Comparison of ENCODE assay signal across 24 mouse cellular contexts in genomic region chr1:37442848-37443835, GRCm38 (mm10). TPM values are rescaled to one million over a fixed set of nuclear protein-coding genes. Genes with fewer than 3 reads are reported as not detected.
A peak's percentile ranks its signal among the peaks of the same experiment; 100 is the strongest.
DNase-seq lines count a peak whose midpoint lies in the region; ATAC-seq and TF ChIP-seq lines count a peak whose summit lies in the region.
"Had no signal": no experiment of that assay in that cellular context is flagged by ENCODE, and none has a peak within 500 bp of the region (broad histone marks: within the 10 kb centered on the region; RNA-seq: fewer than 3 reads in every experiment).

No protein-coding gene starts in this region.

- TF ChIP-seq EP300 in MEL (IDR thresholded peaks at IDR 0.05; ENCODE audit: low read depth in 1 of 2, low read length in 2 of 2), result no peak

- TF ChIP-seq RAD21 in MEL (IDR thresholded peaks at IDR 0.05; ENCODE audit: low read depth, low read length), result no peak

- H3K27ac ChIP-seq in liver, embryonic 11.5 days (ENCODE audit: low read depth, low read length), result peak overlapping the region; percentile 53; the same call in 1 of the 2 replicates
- 0 out of 2 replicates have a peak overlapping the region, but pooled peaks have one; percentile 18 for H3K27ac ChIP-seq in MEL (ENCODE audit: control insufficient read depth, low read depth, low read length)
- H3K27ac ChIP-seq in liver, embryonic 13.5 days, result peak overlapping the region; percentile 67
- no peak overlapping the region for H3K27ac ChIP-seq in liver, embryonic 15.5 days (replicated peaks)
- H3K27ac ChIP-seq: embryonic facial prominence, embryonic 13.5 days; embryonic facial prominence, embryonic 15.5 days; forebrain, embryonic 10.5 days; forebrain, embryonic 12.5 days had no signal

- H3K4me1 ChIP-seq in liver, embryonic 11.5 days (replicated peaks; ENCODE audit: control insufficient read depth, insufficient read depth, low read length), result no peaks in the 10 kb centered on the region
- H3K4me1 ChIP-seq in MEL (ENCODE audit: control insufficient read depth in 1 of 2, insufficient read depth in 2 of 2, low read length in 2 of 2), result no peaks in the 10 kb centered on the region
- H3K4me1 ChIP-seq in liver, embryonic 13.5 days (replicated peaks), result peaks cover 18% of the 10 kb centered on the region
- peaks cover 14% of the 10 kb centered on the region for H3K4me1 ChIP-seq in liver, embryonic 15.5 days (replicated peaks)
- H3K4me1 ChIP-seq: embryonic facial prominence, embryonic 13.5 days; embryonic facial prominence, embryonic 15.5 days; forebrain, embryonic 10.5 days; forebrain, embryonic 12.5 days had no signal

- H3K79me2 ChIP-seq in MEL (ENCODE audit: control insufficient read depth, insufficient read depth, low read length, poor library complexity), result no peaks in the 10 kb centered on the region

- no peaks in the 10 kb centered on the region for H3K27me3 ChIP-seq in liver, embryonic 11.5 days (replicated peaks; ENCODE audit: control insufficient read depth, insufficient read depth, low read length)
- H3K27me3 ChIP-seq in MEL (ENCODE audit: control insufficient read depth in 1 of 2, insufficient read depth in 2 of 2, low read length in 2 of 2), result no peaks in the 10 kb centered on the region
- no peaks in the 10 kb centered on the region for H3K27me3 ChIP-seq in liver, embryonic 13.5 days
- no peaks in the 10 kb centered on the region for H3K27me3 ChIP-seq in liver, embryonic 15.5 days
- H3K27me3 ChIP-seq: embryonic facial prominence, embryonic 13.5 days; embryonic facial prominence, embryonic 15.5 days; forebrain, embryonic 12.5 days had no signal

- no peak overlapping the region for H3K9ac ChIP-seq in liver, embryonic 11.5 days (ENCODE audit: low read depth, low read length)
- H3K9ac ChIP-seq in MEL (ENCODE audit: control insufficient read depth, low read depth, low read length, poor library complexity, severe bottlenecking), result no peak overlapping the region
- no peak overlapping the region for H3K9ac ChIP-seq in liver, embryonic 13.5 days
- H3K9ac ChIP-seq in liver, embryonic 15.5 days, result no peak overlapping the region
- H3K9ac ChIP-seq: embryonic facial prominence, embryonic 13.5 days; embryonic facial prominence, embryonic 15.5 days; forebrain, embryonic 12.5 days had no signal

- peaks cover 8% of the 10 kb centered on the region; the same call in 1 of the 2 replicates for H3K36me3 ChIP-seq in liver, embryonic 11.5 days (ENCODE audit: control insufficient read depth, insufficient read depth, low read length)
- no peaks in the 10 kb centered on the region; a peak in 2 of 4 replicates for H3K36me3 ChIP-seq in MEL (ENCODE audit: control insufficient read depth in 1 of 2, insufficient read depth in 2 of 2, low read length in 2 of 2)
- peaks cover 40% of the 10 kb centered on the region for H3K36me3 ChIP-seq in liver, embryonic 13.5 days
- H3K36me3 ChIP-seq in liver, embryonic 15.5 days (replicated peaks), result peaks cover 26% of the 10 kb centered on the region

- peak; percentile 68 for ATAC-seq in liver, embryonic 11.5 days (replicated peaks; ENCODE audit: low FRiP score)
- peak; percentile 82 for ATAC-seq in liver, embryonic 13.5 days (ENCODE audit: low read depth)
- ATAC-seq in liver, embryonic 15.5 days (ENCODE audit: insufficient read depth), result no peak
- ATAC-seq: forebrain, embryonic 14.5 days; forebrain, embryonic 16.5 days had no signal

- no peak overlapping the region; the same call in 1 of the 2 replicates for H3K4me2 ChIP-seq in liver, embryonic 11.5 days
- H3K4me2 ChIP-seq in liver, embryonic 13.5 days, result peak overlapping the region; percentile 44
- H3K4me2 ChIP-seq in liver, embryonic 15.5 days, result peak overlapping the region; percentile 18; the same call in 1 of the 2 replicates
- H3K4me2 ChIP-seq: embryonic facial prominence, embryonic 13.5 days; embryonic facial prominence, embryonic 15.5 days; forebrain, embryonic 12.5 days had no signal

- WGBS in liver, embryonic 11.5 days, result 81% methylated on average over 16 of the region's 16 CpGs
- WGBS in liver, embryonic 13.5 days (ENCODE audit: insufficient replicate concordance), result 60% methylated on average over 16 of the region's 16 CpGs
- 67% methylated on average over 16 of the region's 16 CpGs for WGBS in liver, embryonic 15.5 days (ENCODE audit: insufficient replicate concordance)

- no peak for TF ChIP-seq CTCF in MEL (IDR thresholded peaks at IDR 0.05 in 2 of 3, conservative IDR thresholded peaks at IDR 0.05 in 1 of 3; ENCODE audit: control insufficient read depth in 1 of 3, insufficient read depth in 1 of 3, low read depth in 2 of 3, low read length in 3 of 3, poor library complexity in 1 of 3, severe bottlenecking in 1 of 3)

- DNase-seq in liver, embryonic 11.5 days (ENCODE audit: low spot score), result no peak
- no peak for DNase-seq in liver
- no peak for DNase-seq in MEL (ENCODE audit: low read depth, low spot score)
- no peak for DNase-seq in liver, embryonic 13.5 days
- DNase-seq in Muller cell, postnatal 12 days (ENCODE audit: inconsistent ontology term), result no peak
- DNase-seq in adrenal gland, adult 2 months, result no peak
- DNase-seq: adrenal gland, adult 8-10 months; adrenal gland, postnatal 14 days; adrenal gland, postnatal 36 days; cerebellum, adult 11 months; cerebellum, adult 18-20 months; cerebellum, adult 8-10 months; cerebellum, adult 9-11 months; cerebellum, postnatal 14 days; cerebellum, postnatal 36 days; embryo, embryonic 11 days had no signal

- H3K4me3 ChIP-seq in liver, embryonic 11.5 days (ENCODE audit: low read depth, low read length), result no peak overlapping the region
- no peak overlapping the region for H3K4me3 ChIP-seq in MEL (ENCODE audit: control insufficient read depth in 1 of 2, insufficient read depth in 1 of 2, low read depth in 2 of 2, low read length in 2 of 2)
- H3K4me3 ChIP-seq in liver, embryonic 13.5 days (replicated peaks), result no peak overlapping the region
- H3K4me3 ChIP-seq in liver, embryonic 15.5 days (replicated peaks), result no peak overlapping the region
- H3K4me3 ChIP-seq: embryonic facial prominence, embryonic 13.5 days; embryonic facial prominence, embryonic 15.5 days; erythroblast, embryonic 14.5 days; forebrain, embryonic 10.5 days; forebrain, embryonic 12.5 days had no signal

- TF ChIP-seq POLR2A in MEL (IDR thresholded peaks at IDR 0.05; ENCODE audit: control insufficient read depth in 1 of 2, insufficient read depth in 1 of 2, low read depth in 1 of 2, low read length in 2 of 2, poor library complexity in 1 of 2), result no peak

- no peaks in the 10 kb centered on the region for H3K9me3 ChIP-seq in liver, embryonic 11.5 days (ENCODE audit: control insufficient read depth, low read length)
- no peaks in the 10 kb centered on the region for H3K9me3 ChIP-seq in MEL (replicated peaks; ENCODE audit: insufficient read depth, low read length)
- no peaks in the 10 kb centered on the region for H3K9me3 ChIP-seq in liver, embryonic 13.5 days (replicated peaks)
- H3K9me3 ChIP-seq in liver, embryonic 15.5 days (replicated peaks), result no peaks in the 10 kb centered on the region
- H3K9me3 ChIP-seq: embryonic facial prominence, embryonic 13.5 days; embryonic facial prominence, embryonic 15.5 days; forebrain, embryonic 10.5 days; forebrain, embryonic 12.5 days had no signal

TF ChIP-seq in MEL, 35 proteins besides CTCF, POLR2A, EP300 and RAD21:
- no peak for TF ChIP-seq TBP (IDR thresholded peaks at IDR 0.05; ENCODE audit: low read depth, low read length)
- no peak for TF ChIP-seq JUND (IDR thresholded peaks at IDR 0.05; ENCODE audit: low read depth, low read length)
- TF ChIP-seq MAZ (IDR thresholded peaks at IDR 0.05; ENCODE audit: low read depth, low read length), result no peak
- TF ChIP-seq ZMIZ1 (IDR thresholded peaks at IDR 0.05; ENCODE audit: low read depth, low read length), result no peak
- TF ChIP-seq NELFE (IDR thresholded peaks at IDR 0.05; ENCODE audit: low read depth, low read length), result no peak
- TF ChIP-seq ZC3H11A (IDR thresholded peaks at IDR 0.05; ENCODE audit: low read depth, low read length), result no peak
- no peak for TF ChIP-seq SIN3A (IDR thresholded peaks at IDR 0.05; ENCODE audit: low read length)
- no peak for TF ChIP-seq CHD2 (IDR thresholded peaks at IDR 0.05; ENCODE audit: low read length)
- no peak for TF ChIP-seq GABPA (IDR thresholded peaks at IDR 0.05; ENCODE audit: low read depth, low read length)
- no peak for TF ChIP-seq UBTF (IDR thresholded peaks at IDR 0.05; ENCODE audit: borderline replicate concordance, insufficient read depth, low read depth, low read length)

RNA-seq across cellular contexts. Expression of gene Unc50, which starts 13.2 kb away (rescaled TPM):
- polyA plus RNA-seq in liver, embryonic 11.5 days (2014; fragmentation: Nextera tagmentation; extraction: Ambion mirVana), result 111 and 113 TPM in 2 replicates
- 56.4 and 62.3 TPM in 2 replicates for total RNA-seq in MEL (2012; rRNA removed)
- 100 to 1,000 TPM in 1 of 2 experiments, 10 to 100 TPM in 1; 61.8 to 609 TPM for polyA plus RNA-seq in MEL (2012; ENCODE audit: insufficient read depth in 1 of 2, insufficient read length in 2 of 2, low read depth in 1 of 2, low replicate concordance in 2 of 2, missing spikeins in 1 of 2)
- 86.7 and 87.2 TPM in 2 replicates for polyA plus RNA-seq in liver, embryonic 13.5 days (2015; fragmentation: Nextera tagmentation; extraction: Ambion mirVana)
- polyA plus RNA-seq in liver, embryonic 15.5 days (2015; fragmentation: Nextera tagmentation; extraction: Ambion mirVana), result 68.6 and 70.6 TPM in 2 replicates
- 10 to 100 TPM; 51.4 to 70.3 TPM for total RNA-seq in adrenal gland, adult 2 months (2021)
- polyA plus RNA-seq in adrenal gland, adult 2 months (2012; rRNA removed), result 77.0 and 88.5 TPM in 2 replicates

RNA-seq across cellular contexts. Expression of gene Coa5, which starts 13.2 kb away (rescaled TPM):
- polyA plus RNA-seq in liver, embryonic 11.5 days (2014; fragmentation: Nextera tagmentation; extraction: Ambion mirVana), result 71.8 and 80.9 TPM in 2 replicates
- total RNA-seq in MEL (2012; rRNA removed), result 26.7 and 31.4 TPM in 2 replicates
- 10 to 100 TPM in 1 of 2 experiments, not detected in 1; 34.5 TPM for polyA plus RNA-seq in MEL (2012; ENCODE audit: insufficient read depth in 1 of 2, insufficient read length in 2 of 2, low read depth in 1 of 2, low replicate concordance in 2 of 2, missing spikeins in 1 of 2)
- polyA plus RNA-seq in liver, embryonic 13.5 days (2015; fragmentation: Nextera tagmentation; extraction: Ambion mirVana), result 36.8 and 45.2 TPM in 2 replicates
- 25.6 and 26.0 TPM in 2 replicates for polyA plus RNA-seq in liver, embryonic 15.5 days (2015; fragmentation: Nextera tagmentation; extraction: Ambion mirVana)
- 100 to 1,000 TPM in 1 of 2 experiments, 10 to 100 TPM in 1; 100.0 to 113 TPM for total RNA-seq in adrenal gland, adult 2 months (2021)
- 43.3 and 46.8 TPM in 2 replicates for polyA plus RNA-seq in adrenal gland, adult 2 months (2012; rRNA removed)
